Mouse (Mus musculus): ENCODE data around the gene Eif4enif1.
"Not testable (repeated sequence)": the region's sequence is repeated elsewhere in the genome, so short reads cannot be mapped to it uniquely, and the experiment has no call there.

The Eif4enif1 gene

DNA sequence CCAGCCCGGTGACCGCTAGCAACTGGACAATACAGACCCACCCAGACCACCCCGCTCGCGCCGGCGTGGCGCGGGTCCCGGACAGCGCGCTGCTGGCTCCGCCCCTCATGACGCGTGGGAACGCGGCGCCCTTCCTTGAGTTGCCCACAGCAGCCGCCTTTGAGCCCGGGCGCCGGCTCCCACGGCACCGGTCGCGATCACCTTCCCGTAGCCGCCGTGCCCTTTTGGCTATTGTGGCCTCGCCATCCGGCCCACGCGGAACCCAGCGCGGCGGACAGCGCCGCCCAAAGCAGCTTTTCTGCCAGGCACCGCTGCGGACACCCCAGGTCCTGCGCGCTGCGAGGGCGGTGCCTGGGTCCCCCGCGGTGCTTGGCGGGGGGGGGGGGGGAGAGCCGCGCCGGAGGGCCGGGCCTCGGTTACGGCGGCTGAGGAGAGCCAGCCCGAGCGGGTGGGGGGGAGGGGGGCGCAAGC, at the start of gene Eif4enif1:
TSS of gene Eif4enif1 (plus strand) at position 162 of the 471 bp plus-strand sequence.
- peak; percentile 90 to 91 for DNase-seq (ENCODE audit: low spot score in 2 of 2)

- peak; percentile 83 to 95 for DNase-seq (ENCODE audit: low spot score in 2 of 2)
These were observed 48.4 kb upstream of the Eif4enif1 start for GRCm38 (mm10) chr11:3153666-3154397.

DNA sequence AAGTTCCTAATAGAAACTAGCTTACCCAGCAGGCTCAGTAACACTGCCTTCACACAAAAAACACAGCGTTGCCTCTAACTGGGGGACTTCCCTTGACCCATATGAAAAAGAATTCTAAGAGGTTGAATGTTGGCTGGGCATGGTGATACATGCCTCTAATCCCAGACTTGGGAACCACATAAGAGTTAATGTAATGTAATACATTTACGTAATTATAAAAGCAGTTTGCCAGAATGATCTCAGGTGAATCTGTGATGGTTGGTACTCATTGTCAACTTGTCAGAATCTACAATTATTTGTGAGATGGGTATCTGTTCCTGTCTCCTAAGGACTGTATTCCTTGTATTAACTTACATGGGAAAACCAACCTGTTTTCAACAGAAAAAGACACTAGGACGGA, 45.2 kb upstream of the Eif4enif1 start:
- not testable (repeated sequence) for DNase-seq (ENCODE audit: low spot score in 2 of 2)

GRCm38 (mm10) chr11:3157996-3158395, 44.2 kb upstream of the Eif4enif1 start:
- peak; percentile 31 to 80 for DNase-seq (ENCODE audit: low spot score in 2 of 2)

DNA sequence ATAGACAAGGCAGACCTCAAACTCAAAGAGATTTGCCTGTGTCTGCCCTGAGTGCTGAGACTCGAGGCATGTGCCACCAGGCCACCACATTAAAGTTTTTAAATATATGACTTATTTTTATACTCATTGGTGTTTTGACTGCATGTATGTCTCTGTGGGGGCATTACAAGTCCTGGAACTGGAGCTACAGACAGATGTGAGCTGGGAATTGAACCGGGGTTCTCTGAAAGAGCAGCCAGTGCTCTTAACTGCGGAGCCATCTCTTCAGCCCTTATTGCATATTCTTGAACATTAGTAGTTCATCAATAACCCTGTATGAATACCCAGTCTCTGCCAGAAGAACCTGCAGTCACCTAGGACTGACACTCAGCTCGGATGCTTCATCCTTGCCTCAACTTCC, 43.4 kb upstream of the Eif4enif1 start:
- DNase-seq (ENCODE audit: low spot score in 2 of 2): peak in 1 of 2 experiments; percentile 67

DNA sequence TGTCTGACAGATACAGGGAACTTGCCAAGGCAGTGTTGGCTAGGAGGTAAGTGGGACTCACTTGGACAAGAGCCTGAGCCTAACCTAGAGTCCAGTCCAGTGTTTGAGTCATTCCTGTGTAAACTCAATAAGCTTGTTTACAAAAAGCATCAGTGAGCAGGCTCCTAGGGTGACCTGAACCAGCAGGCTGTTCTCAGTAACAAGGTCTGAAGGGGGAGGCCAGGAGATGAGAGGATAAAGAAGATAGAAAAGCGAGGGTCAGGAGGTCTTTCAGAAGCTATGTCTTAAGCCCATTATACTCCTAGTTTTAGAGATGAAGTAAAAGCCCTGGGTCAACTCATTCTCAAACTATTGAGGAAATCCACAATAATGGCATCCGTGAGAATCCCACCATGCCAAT, 40.8 kb upstream of the Eif4enif1 start:
- DNase-seq (ENCODE audit: low spot score in 2 of 2): peak; percentile 81 to 97

- DNase-seq (ENCODE audit: low spot score in 2 of 2): peak; percentile 85 to 97
These were observed 39.8 kb upstream of the Eif4enif1 start for GRCm38 (mm10) chr11:3162236-3162897.

DNA sequence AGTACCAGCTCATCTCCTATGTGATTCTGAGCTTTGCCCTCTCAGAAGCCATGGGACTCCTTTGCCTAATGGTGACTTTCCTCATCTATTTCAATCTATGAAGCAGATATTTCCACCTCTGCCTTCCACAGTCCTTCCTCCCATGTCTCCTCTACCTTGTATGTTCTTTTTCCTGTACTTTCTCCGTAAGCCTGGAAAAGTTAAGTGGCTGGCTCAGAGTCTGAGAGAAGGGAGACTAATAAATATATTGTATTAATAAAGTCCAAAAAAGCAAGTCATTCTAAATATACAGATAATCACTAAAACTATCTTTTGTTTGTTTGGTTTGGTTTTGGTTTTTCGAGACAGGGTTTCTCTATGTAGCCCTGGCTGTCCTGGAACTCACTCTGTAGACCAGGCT, 39.1 kb upstream of the Eif4enif1 start:
- DNase-seq (ENCODE audit: low spot score in 2 of 2): peak; percentile 43 to 92

DNA sequence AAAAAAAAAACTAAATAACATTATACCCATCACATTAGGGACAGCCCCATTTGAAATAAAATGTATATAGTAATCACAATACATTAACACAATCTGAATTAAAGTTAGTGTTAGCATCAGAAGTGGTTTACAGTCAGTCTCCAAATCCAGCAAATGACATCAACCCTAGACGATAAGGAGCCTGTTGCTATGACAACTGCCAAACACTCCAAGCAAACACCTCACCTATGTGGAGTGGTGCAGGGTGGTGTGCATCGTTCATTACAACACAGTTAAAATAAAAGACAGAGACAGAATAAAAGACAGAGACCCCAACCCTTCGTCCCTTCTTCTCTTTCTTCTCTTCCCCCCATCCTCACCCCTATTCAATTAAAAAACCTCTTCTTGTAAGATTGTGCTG, 38.5 kb upstream of the Eif4enif1 start:
- not testable (repeated sequence) for DNase-seq (ENCODE audit: low spot score in 2 of 2)

DNA sequence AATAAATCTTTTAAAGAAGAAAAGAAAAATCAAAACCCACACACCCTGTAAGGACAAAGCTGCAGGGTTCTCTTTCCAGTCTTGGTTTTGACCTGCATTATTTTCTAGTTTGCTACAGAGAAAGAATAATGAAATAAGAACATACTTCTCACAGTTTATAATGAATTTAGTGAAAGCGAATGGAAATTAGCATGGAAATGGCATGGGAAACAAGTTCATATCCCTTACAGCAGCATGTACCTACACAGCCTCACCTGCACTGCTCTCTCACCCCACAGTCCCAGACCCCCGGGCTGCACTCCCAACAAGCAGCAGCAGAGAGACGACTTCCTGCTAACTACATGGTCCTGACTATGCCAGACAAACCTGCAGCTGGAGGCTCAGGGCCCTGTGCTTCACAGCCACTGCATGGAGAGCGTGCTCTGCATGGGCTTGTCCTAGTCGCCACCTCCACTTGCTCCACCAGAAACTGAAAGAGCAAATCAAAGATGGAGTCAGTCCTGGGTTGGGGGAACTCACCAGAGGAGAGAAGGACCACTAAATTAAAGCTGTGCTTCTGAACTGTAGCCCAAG, 36.9 kb upstream of the Eif4enif1 start:
- DNase-seq (ENCODE audit: low spot score in 2 of 2): not testable (repeated sequence)

GRCm38 (mm10) chr11:3166321-3166720, 35.9 kb upstream of the Eif4enif1 start:
- DNase-seq (ENCODE audit: low spot score in 2 of 2): peak in 1 of 2 experiments; percentile 25

GRCm38 (mm10) chr11:3167129-3167528, 35.1 kb upstream of the Eif4enif1 start:
- peak in 1 of 2 experiments; percentile 66 for DNase-seq (ENCODE audit: low spot score in 2 of 2)

- peak; percentile 78 to 90 for DNase-seq (ENCODE audit: low spot score in 2 of 2)
These were observed 34.6 kb upstream of the Eif4enif1 start for GRCm38 (mm10) chr11:3167571-3168001.

DNA sequence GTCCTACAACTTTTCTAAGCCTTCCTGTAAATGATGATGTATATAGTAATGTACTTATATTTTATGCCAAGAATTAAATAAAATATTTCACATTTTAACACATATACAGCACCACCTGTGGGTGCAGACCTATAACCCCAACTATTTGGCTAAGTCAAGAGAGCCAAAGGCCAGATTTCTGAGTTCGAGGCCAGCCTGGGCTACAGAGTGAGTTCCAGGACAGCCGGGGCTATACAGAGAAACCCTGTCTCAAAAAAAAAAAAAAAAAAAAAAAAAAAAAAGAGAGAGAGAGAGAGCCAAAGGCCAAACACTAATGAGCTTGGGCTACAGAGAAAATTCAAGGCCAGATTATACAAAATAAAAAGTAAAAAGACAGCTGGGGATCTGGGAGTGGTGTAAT, 33.1 kb upstream of the Eif4enif1 start:
- DNase-seq (ENCODE audit: low spot score in 2 of 2): peak; percentile 74 to 91

DNA sequence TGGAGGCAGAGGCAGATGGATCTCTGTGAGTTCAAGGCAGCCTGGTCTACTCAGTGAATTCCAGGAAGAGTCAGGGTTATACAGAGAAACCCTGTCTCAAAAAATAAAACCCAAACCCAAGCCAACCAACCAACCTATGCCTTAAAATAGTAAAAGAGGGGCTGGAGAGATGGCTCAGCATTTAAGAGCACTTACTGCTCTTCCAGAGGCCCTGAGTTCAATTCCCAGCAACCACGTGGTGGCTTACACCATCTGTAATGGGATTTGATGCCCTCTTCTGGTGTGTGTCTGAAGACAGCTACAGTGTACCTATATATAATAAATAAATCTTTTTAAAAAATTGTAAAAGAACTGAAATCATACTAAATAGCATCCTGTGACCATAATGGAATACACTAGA, 30.3 kb upstream of the Eif4enif1 start:
- DNase-seq (ENCODE audit: low spot score in 2 of 2): peak; percentile 74 to 94

DNA sequence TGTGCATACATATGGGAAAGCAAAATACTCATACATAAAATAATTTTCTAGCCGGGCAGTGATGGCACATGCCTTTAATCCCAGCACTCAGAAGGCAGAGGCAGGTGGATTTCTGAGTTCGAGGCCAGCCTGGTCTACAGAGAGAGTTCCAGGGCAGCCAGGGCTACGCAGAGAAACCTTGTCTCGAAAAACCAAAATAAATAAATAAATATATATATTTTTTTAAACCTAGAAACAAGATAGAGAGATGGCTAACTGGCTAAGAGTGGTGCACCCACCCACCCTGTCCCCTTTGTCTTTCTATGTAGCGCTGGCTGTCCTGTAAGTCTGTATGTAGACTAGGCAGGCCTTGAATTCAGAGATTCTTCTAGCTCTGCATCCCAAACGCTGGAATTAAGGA, 29.7 kb upstream of the Eif4enif1 start:
- DNase-seq (ENCODE audit: low spot score in 2 of 2): not testable (repeated sequence)

- DNase-seq (ENCODE audit: low spot score in 2 of 2): peak; percentile 86 to 99
These were observed 28.5 kb upstream of the Eif4enif1 start for GRCm38 (mm10) chr11:3173425-3174318.

DNA sequence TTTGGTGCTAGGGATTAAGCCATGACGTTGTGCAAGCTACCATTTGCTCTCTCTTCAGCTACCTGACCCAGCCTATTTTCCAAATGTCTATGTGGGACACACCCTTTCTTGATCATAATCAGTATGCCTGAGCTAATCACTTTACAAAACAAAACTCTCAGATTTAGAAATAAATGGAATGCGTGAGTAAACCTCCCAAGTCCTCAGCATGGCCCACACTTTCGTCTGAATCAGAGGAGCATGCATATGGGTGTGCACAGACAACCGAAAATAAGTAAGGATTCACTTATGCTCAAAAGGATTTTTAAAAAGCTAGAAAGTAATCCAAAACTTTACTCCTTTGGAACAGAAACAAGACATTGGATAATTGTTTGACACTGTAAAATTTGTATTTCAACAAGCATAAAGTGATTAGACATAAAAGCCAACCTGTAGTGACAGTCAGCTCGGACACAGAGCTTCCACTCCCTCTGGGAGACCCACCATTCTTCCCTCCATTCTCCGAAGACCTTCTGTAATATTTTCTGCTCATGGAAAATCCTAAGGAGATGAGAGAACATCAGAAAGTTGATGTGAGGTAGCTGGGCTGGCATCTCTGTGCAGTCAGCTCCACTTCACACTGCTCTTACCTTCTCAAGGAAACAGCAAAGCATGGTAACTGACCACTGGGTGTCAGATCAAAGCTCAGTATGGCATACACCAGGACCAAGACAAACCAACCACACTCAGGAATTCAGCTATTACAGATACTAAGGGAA, 23.0 kb upstream of the Eif4enif1 start:
- peak; percentile 73 to 95 for DNase-seq (ENCODE audit: low spot score in 2 of 2)

- peak; percentile 67 to 85 for DNase-seq (ENCODE audit: low spot score in 2 of 2)
These were observed 22.5 kb upstream of the Eif4enif1 start for GRCm38 (mm10) chr11:3179726-3180092.

GRCm38 (mm10) chr11:3180510-3181160, 21.6 kb upstream of the Eif4enif1 start:
- DNase-seq (ENCODE audit: low spot score in 2 of 2): not testable (repeated sequence)

Measured in urinary bladder, postnatal 4 days (tissue).